Mouse (Mus musculus): ENCODE measurements around the gene Rpl19.

GRCm38 (mm10) chr11:98040975-98041374, 14.5 kb downstream of the Rpl19 start:
- TF ChIP-seq POLR2A (IDR thresholded peaks at IDR 0.05; ENCODE audit: borderline replicate concordance, extremely low read depth, insufficient read depth, insufficient read length, poor library complexity, severe bottlenecking) (no peak), CTCF (IDR thresholded peaks at IDR 0.05; ENCODE audit: borderline replicate concordance, extremely low read depth, insufficient read depth, insufficient read length) (no peak)

Data from brain, embryonic 14.5 days (tissue).